Mouse (Mus musculus): ENCODE measurements around the gene Gpld1. TPM values are rescaled to one million over a fixed set of nuclear protein-coding genes. Genes with fewer than 3 reads are reported as not detected.
A peak's percentile ranks its signal among the peaks of the same experiment; 100 is the strongest.

The Gpld1 gene
- polyA plus RNA-seq, 1 experiment from 2014 or later: 52.2 TPM

DNA sequence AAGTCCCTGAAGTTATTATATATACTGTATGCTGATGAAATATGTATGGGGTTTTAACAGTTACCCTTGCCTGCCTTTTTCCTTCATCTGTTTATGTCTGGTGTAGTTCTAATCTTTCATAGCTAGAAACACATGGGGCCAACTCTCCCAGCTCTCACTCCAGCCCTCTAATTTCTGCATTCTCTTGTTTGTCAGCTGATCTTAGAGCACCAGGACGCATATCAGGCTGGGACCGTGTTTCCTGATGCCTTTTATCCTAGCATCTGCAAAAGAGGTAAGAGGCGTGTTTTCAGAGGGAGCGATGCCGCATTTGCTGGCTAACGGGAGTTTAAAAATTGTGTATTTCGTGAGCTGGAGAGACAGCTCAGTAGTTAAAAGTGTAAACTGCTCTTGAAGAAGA lies 9.7 kb downstream of the Gpld1 start:
- Histone ChIP-seq H3K4me3 (ENCODE audit: low read depth, low read length) (no peak overlapping the region), H3K4me1 (ENCODE audit: insufficient read depth) (peaks cover 8% of the 10 kb centered on the region), H3K9me3 (ENCODE audit: low read length) (no peaks in the 10 kb centered on the region), H3K27ac (ENCODE audit: low read depth) (no peak overlapping the region), H3K36me3 (replicated peaks; ENCODE audit: insufficient read depth, low read length) (peaks cover 2% of the 10 kb centered on the region), H3K9ac (replicated peaks) (no peak overlapping the region), H3K27me3 (ENCODE audit: insufficient read depth, low read length) (no peaks in the 10 kb centered on the region), H3K4me2 (ENCODE audit: low read depth, low read length) (no peak overlapping the region)
- no peak for TF ChIP-seq CTCF (IDR thresholded peaks at IDR 0.05; ENCODE audit: low read depth)
- TF ChIP-seq EP300 (IDR thresholded peaks at IDR 0.05; ENCODE audit: low read depth): no peak
- DNase-seq (no peak), ATAC-seq (no peak)
- 62% methylated on average over 7 of the region's 7 CpGs for WGBS (ENCODE audit: insufficient replicate concordance)

DNA sequence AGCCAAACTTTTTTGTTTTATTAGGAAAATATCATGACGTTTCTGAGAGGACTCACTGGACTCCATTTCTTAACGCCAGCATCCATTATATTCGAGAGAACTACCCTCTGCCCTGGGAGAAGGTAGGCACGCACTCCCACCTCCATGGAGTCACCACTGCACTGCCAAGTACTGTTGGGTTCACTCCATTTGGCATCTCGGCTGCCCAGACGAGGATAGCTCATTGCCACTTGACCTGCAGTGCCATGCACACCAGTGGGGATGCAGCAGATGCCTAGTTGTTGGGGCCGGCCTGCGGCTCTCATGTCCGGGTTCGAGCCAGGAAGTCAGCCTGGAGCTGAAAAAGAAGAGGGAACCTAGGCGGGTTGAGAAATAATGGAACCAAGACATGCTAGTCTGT lies 12.1 kb downstream of the Gpld1 start:
- peaks cover 2% of the 10 kb centered on the region for H3K36me3 ChIP-seq (replicated peaks; ENCODE audit: insufficient read depth, low read length)
- no peak overlapping the region for H3K9ac ChIP-seq (replicated peaks)
- TF ChIP-seq CTCF (IDR thresholded peaks at IDR 0.05; ENCODE audit: low read depth) (no peak), EP300 (IDR thresholded peaks at IDR 0.05; ENCODE audit: low read depth) (no peak)
- ATAC-seq (no peak), DNase-seq (no peak)
- H3K4me1 ChIP-seq (ENCODE audit: insufficient read depth): peaks cover 2% of the 10 kb centered on the region; the same call in 1 of the 2 replicates
- no peaks in the 10 kb centered on the region for H3K27me3 ChIP-seq (ENCODE audit: insufficient read depth, low read length)
- H3K4me2 ChIP-seq (ENCODE audit: low read depth, low read length): no peak overlapping the region
- no peaks in the 10 kb centered on the region for H3K9me3 ChIP-seq (ENCODE audit: low read length)
- 42% methylated on average over 11 of the region's 11 CpGs for WGBS (ENCODE audit: insufficient replicate concordance)
- no peak overlapping the region for H3K4me3 ChIP-seq (ENCODE audit: low read depth, low read length)
- H3K27ac ChIP-seq (ENCODE audit: low read depth): no peak overlapping the region

- H3K36me3 ChIP-seq (replicated peaks; ENCODE audit: insufficient read depth, low read length): peaks cover 2% of the 10 kb centered on the region
- no peak overlapping the region for H3K4me3 ChIP-seq (ENCODE audit: low read depth, low read length)
- no peak for DNase-seq
- no peak for ATAC-seq
- TF ChIP-seq EP300 (IDR thresholded peaks at IDR 0.05; ENCODE audit: low read depth) (no peak), CTCF (IDR thresholded peaks at IDR 0.05; ENCODE audit: low read depth) (no peak)
- WGBS (ENCODE audit: insufficient replicate concordance): 36% methylated on average over 10 of the region's 10 CpGs
- no peak overlapping the region for H3K9ac ChIP-seq (replicated peaks)
- no peaks in the 10 kb centered on the region for H3K27me3 ChIP-seq (ENCODE audit: insufficient read depth, low read length)
- no peaks in the 10 kb centered on the region for H3K9me3 ChIP-seq (ENCODE audit: low read length)
- H3K27ac ChIP-seq (ENCODE audit: low read depth): no peak overlapping the region
- no peak overlapping the region for H3K4me2 ChIP-seq (ENCODE audit: low read depth, low read length)
- H3K4me1 ChIP-seq (ENCODE audit: insufficient read depth): peaks cover 2% of the 10 kb centered on the region; the same call in 1 of the 2 replicates
Observed at GRCm38 (mm10) chr13:24955500-24955899, 12.5 kb downstream of the Gpld1 start.

DNA sequence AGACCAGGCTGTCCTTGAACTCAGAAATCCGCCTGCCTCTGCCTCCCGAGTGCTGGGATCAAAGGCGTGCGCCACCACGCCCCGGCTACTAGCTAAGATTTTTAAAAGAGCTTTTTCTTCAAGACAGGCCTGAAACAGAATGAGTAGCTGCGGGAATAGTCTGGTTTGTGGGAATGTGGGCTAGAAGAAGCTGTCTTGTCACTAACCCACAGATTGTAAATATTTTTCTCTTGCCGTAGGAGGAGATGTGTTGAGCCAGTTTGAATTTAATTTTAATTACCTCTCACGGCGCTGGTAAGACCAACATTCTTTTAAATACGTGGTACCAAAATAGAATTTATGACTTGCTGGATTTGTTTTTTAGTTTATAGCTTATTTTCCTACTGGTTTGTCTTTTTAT lies 15.7 kb downstream of the Gpld1 start:
- H3K27ac ChIP-seq (ENCODE audit: low read depth): no peak overlapping the region
- no peak for DNase-seq
- H3K9ac ChIP-seq (replicated peaks): no peak overlapping the region

GRCm38 (mm10) chr13:24960084-24960483 lies 17.1 kb downstream of the Gpld1 start:
- 0 out of 2 replicates have a peak, but pooled peaks cover under 1% of the 10 kb centered on the region for H3K4me1 ChIP-seq (ENCODE audit: insufficient read depth)
- TF ChIP-seq EP300 (IDR thresholded peaks at IDR 0.05; ENCODE audit: low read depth): no peak
- TF ChIP-seq CTCF (IDR thresholded peaks at IDR 0.05; ENCODE audit: low read depth): no peak
- WGBS (ENCODE audit: insufficient replicate concordance): 34% methylated on average over 3 of the region's 3 CpGs
- no peaks in the 10 kb centered on the region for H3K9me3 ChIP-seq (ENCODE audit: low read length)
- H3K27ac ChIP-seq (ENCODE audit: low read depth): peak overlapping the region; percentile 35; the same call in 1 of the 2 replicates
- no peaks in the 10 kb centered on the region for H3K27me3 ChIP-seq (ENCODE audit: insufficient read depth, low read length)
- no peak overlapping the region for H3K9ac ChIP-seq (replicated peaks)
- H3K4me2 ChIP-seq (ENCODE audit: low read depth, low read length): no peak overlapping the region
- peaks cover 12% of the 10 kb centered on the region for H3K36me3 ChIP-seq (replicated peaks; ENCODE audit: insufficient read depth, low read length)
- ATAC-seq (peak; percentile 51; the same call in 1 of the 2 replicates), DNase-seq (no peak)
- H3K4me3 ChIP-seq (ENCODE audit: low read depth, low read length): no peak overlapping the region

More for the DNA sequence above, 15.7 kb downstream of the Gpld1 start:
- Histone ChIP-seq H3K9me3 (ENCODE audit: low read length) (no peaks in the 10 kb centered on the region), H3K4me1 (ENCODE audit: insufficient read depth) (no peaks in the 10 kb centered on the region), H3K4me3 (ENCODE audit: low read depth, low read length) (no peak overlapping the region), H3K27me3 (ENCODE audit: insufficient read depth, low read length) (no peaks in the 10 kb centered on the region), H3K4me2 (ENCODE audit: low read depth, low read length) (no peak overlapping the region), H3K36me3 (replicated peaks; ENCODE audit: insufficient read depth, low read length) (peaks cover 11% of the 10 kb centered on the region)
- 81% methylated on average over 11 of the region's 11 CpGs for WGBS (ENCODE audit: insufficient replicate concordance)
- ATAC-seq: no peak
- no peak for TF ChIP-seq EP300 (IDR thresholded peaks at IDR 0.05; ENCODE audit: low read depth)
- TF ChIP-seq CTCF (IDR thresholded peaks at IDR 0.05; ENCODE audit: low read depth): no peak

DNA sequence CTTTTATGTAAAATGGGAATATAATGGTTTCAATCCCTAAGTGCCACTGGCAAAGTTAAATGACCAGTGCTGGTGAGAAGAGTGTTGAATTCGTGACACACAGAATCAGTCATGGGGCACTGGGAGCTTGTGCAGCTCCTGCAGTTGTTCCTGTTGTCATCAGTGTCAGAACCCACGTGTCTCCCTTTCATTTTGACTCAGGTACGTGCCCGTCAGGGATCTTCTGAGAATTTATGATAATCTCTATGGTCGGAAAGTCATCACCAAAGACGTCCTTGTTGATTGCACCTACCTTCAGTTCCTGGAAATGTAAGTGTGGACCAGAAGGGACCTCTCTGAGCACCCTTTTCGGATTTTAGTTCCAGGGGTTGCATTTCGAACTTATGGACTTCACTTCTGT lies 19.2 kb downstream of the Gpld1 start:
- WGBS (ENCODE audit: insufficient replicate concordance): 72% methylated on average over 8 of the region's 8 CpGs

More for the DNA sequence above, 19.2 kb downstream of the Gpld1 start:
- no peak for DNase-seq
- H3K36me3 ChIP-seq (replicated peaks; ENCODE audit: insufficient read depth, low read length): peaks cover 11% of the 10 kb centered on the region
- no peaks in the 10 kb centered on the region for H3K9me3 ChIP-seq (ENCODE audit: low read length)
- TF ChIP-seq CTCF (IDR thresholded peaks at IDR 0.05; ENCODE audit: low read depth): no peak
- no peak for TF ChIP-seq EP300 (IDR thresholded peaks at IDR 0.05; ENCODE audit: low read depth)
- no peak overlapping the region for H3K4me2 ChIP-seq (ENCODE audit: low read depth, low read length)
- H3K27me3 ChIP-seq (ENCODE audit: insufficient read depth, low read length): no peaks in the 10 kb centered on the region
- peaks cover 7% of the 10 kb centered on the region; the same call in 1 of the 2 replicates for H3K4me1 ChIP-seq (ENCODE audit: insufficient read depth)
- no peak for ATAC-seq
- H3K9ac ChIP-seq (replicated peaks): no peak overlapping the region
- H3K27ac ChIP-seq (ENCODE audit: low read depth): no peak overlapping the region
- no peak overlapping the region for H3K4me3 ChIP-seq (ENCODE audit: low read depth, low read length)

Measured in liver, postnatal 0 days (tissue).